Mouse (Mus musculus) embryonic facial prominence, embryonic 11.5 days (tissue): ENCODE data around the gene 2310034G01Rik. TPM values are rescaled to one million over a fixed set of nuclear protein-coding genes. Genes with fewer than 3 reads are reported as not detected.
A peak's percentile ranks its signal among the peaks of the same experiment; 100 is the strongest.

Experiments
- ATAC-seq: fragments of 200-750 bp; cut with Nextera tagmentation; replicated peaks from 2 replicates; pipeline ENCODE4 v1.8.0; 2017; ENCODE audit warnings: low read depth; ENCODE audit not compliant: insufficient number of reproducible peaks, low FRiP score, low TSS enrichment
- DNase-seq: peaks from one replicate; pipeline ENCODE4 v3.0.0-alpha.2; 2015; ENCODE audit warnings: low spot score
- H3K27ac ChIP-seq: fragments of 300-500 bp; sonication (generic); replicated peaks from 2 replicates; pipeline ENCODE4 v1.5.1; 2014; ENCODE audit warnings: mild to moderate bottlenecking, low read depth, low read length, control low read depth
- H3K27me3 ChIP-seq: fragments of 300-500 bp; sonication (generic); 2 replicates; pipeline ENCODE4 v1.6.1; 2014; ENCODE audit warnings: mild to moderate bottlenecking, low read length, moderate library complexity, mixed read lengths; ENCODE audit not compliant: control insufficient read depth, insufficient read depth
- H3K36me3 ChIP-seq: fragments of 300-500 bp; sonication (generic); replicated peaks from 2 replicates; pipeline ENCODE4 v1.6.1; 2014; ENCODE audit warnings: low read depth, mild to moderate bottlenecking, low read length, moderate library complexity, mixed read lengths; ENCODE audit not compliant: control insufficient read depth, insufficient read depth
- H3K4me1 ChIP-seq: fragments of 300-500 bp; sonication (generic); 2 replicates; pipeline ENCODE4 v1.6.1; 2014; ENCODE audit warnings: low read length, mixed read lengths; ENCODE audit not compliant: control insufficient read depth, insufficient read depth
- H3K4me2 ChIP-seq: fragments of 300-500 bp; sonication (generic); 2 replicates; pipeline ENCODE4 v1.6.1; 2014; ENCODE audit warnings: low read depth, mild to moderate bottlenecking, control low read depth, low read length, moderate library complexity
- H3K4me3 ChIP-seq: fragments of 300-500 bp; sonication (generic); 2 replicates; pipeline ENCODE4 v1.5.1; 2014; ENCODE audit warnings: low read depth, low read length, control low read depth
- H3K9ac ChIP-seq: fragments of 300-500 bp; sonication (generic); replicated peaks from 2 replicates; pipeline ENCODE4 v1.6.1; 2014; ENCODE audit warnings: mild to moderate bottlenecking, control low read depth, low read length
- H3K9me3 ChIP-seq: fragments of 300-500 bp; sonication (generic); replicated peaks from 2 replicates; pipeline ENCODE4 v1.6.1; 2016; ENCODE audit warnings: mild to moderate bottlenecking, low read length, inconsistent platforms, mixed read lengths; ENCODE audit not compliant: control insufficient read depth
- WGBS: fragments of 180-500 bp; shearing (Covaris S2); extraction: QIAGEN DNeasy Blood & Tissue Kit; methylation state at CpG from one replicate; pipeline ENCODE4 v1.1.7; 2014; 5-methylcytosine and 5-hydroxymethylcytosine counted together
- polyA plus RNA-seq: library from polyadenylated mRNA; unstranded; fragments of >200 nt; fragmentation: Nextera tagmentation; extraction: Ambion mirVana; gene quantifications from 2 replicates; pipeline ENCODE4 v1.2.1, GENCODE M21; 2014

2310034G01Rik gene
- polyA plus RNA-seq, 1 experiment from 2014 or later, result 1.1 TPM

- H3K4me3 ChIP-seq, result no peak overlapping the region
- H3K9ac ChIP-seq, result no peak overlapping the region; the same call in 1 of the 2 replicates
- H3K9me3 ChIP-seq, result no peaks in the 10 kb centered on the region
- H3K27ac ChIP-seq, result no peak overlapping the region
- DNase-seq, result peak; percentile 78
- ATAC-seq, result 0 out of 2 replicates have a peak, but pooled peaks have one; percentile 11
- H3K4me1 ChIP-seq, result peaks cover 3% of the 10 kb centered on the region; the same call in 1 of the 2 replicates
- 5% methylated on average over 16 of the region's 16 CpGs for WGBS
- peak overlapping the region; percentile 13; the same call in 1 of the 2 replicates for H3K4me2 ChIP-seq
- H3K36me3 ChIP-seq, result no peaks in the 10 kb centered on the region
- H3K27me3 ChIP-seq, result peaks cover 20% of the 10 kb centered on the region
These were observed 20.2 kb downstream of the 2310034G01Rik start for GRCm38 (mm10) chr19:46329951-46330350.

GRCm38 (mm10) chr19:46329031-46329641 lies 21.0 kb downstream of the 2310034G01Rik start:
- peak overlapping the region; percentile 49; the same call in 1 of the 2 replicates for H3K27ac ChIP-seq
- no peak for DNase-seq
- peak overlapping the region; percentile 95 for H3K4me2 ChIP-seq
- peak overlapping the region; percentile 65 for H3K4me3 ChIP-seq
- peaks cover 3% of the 10 kb centered on the region; the same call in 1 of the 2 replicates for H3K4me1 ChIP-seq
- H3K27me3 ChIP-seq, result peaks cover 28% of the 10 kb centered on the region
- WGBS, result 1% methylated on average over 49 of the region's 54 CpGs
- peak overlapping the region; percentile 47 for H3K9ac ChIP-seq
- no peaks in the 10 kb centered on the region for H3K9me3 ChIP-seq
- no peak for ATAC-seq
- no peaks in the 10 kb centered on the region for H3K36me3 ChIP-seq

GRCm38 (mm10) chr19:46328081-46329030 lies 21.7 kb downstream of the 2310034G01Rik start, which contains the start of gene Fbxl15:
TSS of gene Fbxl15 (plus strand) at chr19:46328184.
- H3K9ac ChIP-seq, result peak within 1 kb of the TSS; percentile 47
- ATAC-seq (peak; percentile 84), DNase-seq (peak; percentile 95)
- WGBS, result under 1% methylated on average over 74 of the region's 81 CpGs
- H3K27ac ChIP-seq, result peak within 1 kb of the TSS; percentile 49
- peak within 1 kb of the TSS; percentile 95 for H3K4me2 ChIP-seq
- peak within 1 kb of the TSS; percentile 65 for H3K4me3 ChIP-seq
- no peaks in the 10 kb centered on the region for H3K36me3 ChIP-seq
- H3K27me3 ChIP-seq, result peaks cover 29% of the 10 kb centered on the region
- peaks cover 3% of the 10 kb centered on the region; the same call in 1 of the 2 replicates for H3K4me1 ChIP-seq
- no peaks in the 10 kb centered on the region for H3K9me3 ChIP-seq

- Histone ChIP-seq H3K9me3 (no peaks in the 10 kb centered on the region), H3K27ac (no peak overlapping the region; the same call in 1 of the 2 replicates), H3K27me3 (peaks cover 33% of the 10 kb centered on the region), H3K9ac (peak overlapping the region; percentile 47; the same call in 1 of the 2 replicates), H3K4me3 (peak overlapping the region; percentile 65), H3K4me1 (peaks cover 3% of the 10 kb centered on the region; the same call in 1 of the 2 replicates), H3K36me3 (no peaks in the 10 kb centered on the region), H3K4me2 (peak overlapping the region; percentile 95)
- DNase-seq, result no peak
- WGBS, result 28% methylated on average over 14 of the region's 14 CpGs
- ATAC-seq, result no peak
These were observed 22.5 kb downstream of the 2310034G01Rik start for GRCm38 (mm10) chr19:46327531-46328064.

GRCm38 (mm10) chr19:46326756-46327305 lies 23.3 kb downstream of the 2310034G01Rik start, which contains the start of gene Psd:
TSS of gene Psd (minus strand) at chr19:46327156.
- Histone ChIP-seq H3K9ac (peak within 1 kb of the TSS; percentile 47), H3K4me1 (peaks cover 3% of the 10 kb centered on the region; the same call in 1 of the 2 replicates), H3K4me3 (peak within 1 kb of the TSS; percentile 65), H3K27me3 (peaks cover 37% of the 10 kb centered on the region), H3K4me2 (peak within 1 kb of the TSS; percentile 95), H3K9me3 (no peaks in the 10 kb centered on the region), H3K36me3 (no peaks in the 10 kb centered on the region), H3K27ac (peak within 1 kb of the TSS; percentile 49; the same call in 1 of the 2 replicates)
- peak; percentile 68 for DNase-seq
- ATAC-seq, result no peak
- under 1% methylated on average over 35 of the region's 35 CpGs for WGBS

- DNase-seq (no peak), ATAC-seq (no peak)
- H3K27me3 ChIP-seq, result peaks cover 41% of the 10 kb centered on the region
- H3K36me3 ChIP-seq, result no peaks in the 10 kb centered on the region
- WGBS, result 5% methylated on average over 28 of the region's 29 CpGs
- H3K27ac ChIP-seq, result no peak overlapping the region
- H3K4me2 ChIP-seq, result peak overlapping the region; percentile 45; the same call in 1 of the 2 replicates
- H3K4me3 ChIP-seq, result no peak overlapping the region
- no peak overlapping the region for H3K9ac ChIP-seq
- H3K4me1 ChIP-seq, result peaks cover 3% of the 10 kb centered on the region; the same call in 1 of the 2 replicates
- no peaks in the 10 kb centered on the region for H3K9me3 ChIP-seq
These were observed 23.9 kb downstream of the 2310034G01Rik start for GRCm38 (mm10) chr19:46326019-46326755.

- Histone ChIP-seq H3K9me3 (no peaks in the 10 kb centered on the region), H3K9ac (no peak overlapping the region), H3K4me2 (no peak overlapping the region), H3K27ac (no peak overlapping the region), H3K27me3 (peaks cover 49% of the 10 kb centered on the region), H3K4me1 (peaks cover 3% of the 10 kb centered on the region; the same call in 1 of the 2 replicates), H3K36me3 (no peaks in the 10 kb centered on the region), H3K4me3 (no peak overlapping the region)
- WGBS, result 61% methylated on average over 5 of the region's 5 CpGs
- ATAC-seq (no peak), DNase-seq (no peak)
These were observed 25.2 kb downstream of the 2310034G01Rik start for GRCm38 (mm10) chr19:46324918-46325317.
